Mouse (Mus musculus): Measurements from ENCODE around the gene Nfkb2. TPM values are rescaled to one million over a fixed set of nuclear protein-coding genes. Genes with fewer than 3 reads are reported as not detected.

Nfkb2 gene
- polyA plus RNA-seq, 2 experiments from 2014 or later, result 17.3 to 18.8 TPM

GRCm38 (mm10) chr19:46308706-46309435 lies 4.8 kb downstream of the Nfkb2 start:
- ATAC-seq, result peak; percentile 13

GRCm38 (mm10) chr19:46309651-46310305 lies 5.7 kb downstream of the Nfkb2 start:
- no peak for ATAC-seq

GRCm38 (mm10) chr19:46310312-46310865 lies 6.3 kb downstream of the Nfkb2 start:
- no peak for ATAC-seq

- no peak for ATAC-seq
Measured at GRCm38 (mm10) chr19:46311341-46311740, 7.2 kb downstream of the Nfkb2 start.

- no peak for ATAC-seq
Measured at GRCm38 (mm10) chr19:46312566-46312965, 8.4 kb downstream of the Nfkb2 start.

GRCm38 (mm10) chr19:46313116-46313515 lies 9.0 kb downstream of the Nfkb2 start:
- no peak for ATAC-seq

- no peak for ATAC-seq
Measured at GRCm38 (mm10) chr19:46313591-46313990, 9.5 kb downstream of the Nfkb2 start.

GRCm38 (mm10) chr19:46314151-46314601 lies 10.1 kb downstream of the Nfkb2 start:
- no peak for ATAC-seq

GRCm38 (mm10) chr19:46314872-46315742 lies 11.0 kb downstream of the Nfkb2 start:
- no peak for ATAC-seq

GRCm38 (mm10) chr19:46315752-46316610 lies 11.9 kb downstream of the Nfkb2 start:
- ATAC-seq, result no peak

GRCm38 (mm10) chr19:46316846-46317545 lies 12.9 kb downstream of the Nfkb2 start:
- ATAC-seq, result peak; percentile 49

GRCm38 (mm10) chr19:46317546-46317885 lies 13.4 kb downstream of the Nfkb2 start:
- ATAC-seq, result no peak

- no peak for ATAC-seq
Measured at GRCm38 (mm10) chr19:46318031-46318471, 13.9 kb downstream of the Nfkb2 start.

- ATAC-seq, result no peak
Measured at GRCm38 (mm10) chr19:46318586-46319378, 14.7 kb downstream of the Nfkb2 start.

- ATAC-seq, result no peak
Measured at GRCm38 (mm10) chr19:46320076-46320785, 16.1 kb downstream of the Nfkb2 start.

- ATAC-seq, result peak; percentile 41
Measured at GRCm38 (mm10) chr19:46321101-46321943, 17.2 kb downstream of the Nfkb2 start.

GRCm38 (mm10) chr19:46322144-46322995 lies 18.2 kb downstream of the Nfkb2 start:
- no peak for ATAC-seq

Data from CD4-positive, CD25-positive, alpha-beta regulatory T cell, adult 4 months (primary cell).